Mouse (Mus musculus) limb, embryonic 11.5 days (tissue): ENCODE measurements around the gene Gtf2ird1. TPM values are rescaled to one million over a fixed set of nuclear protein-coding genes. Genes with fewer than 3 reads are reported as not detected.

Experiments used
- ATAC-seq: fragments of 200-750 bp; cut with Nextera tagmentation; 2 replicates; pipeline ENCODE4 v1.8.0; 2017; ENCODE audit warnings: low read depth; ENCODE audit not compliant: insufficient number of reproducible peaks, low FRiP score, low TSS enrichment
- DNase-seq: peaks from one replicate; pipeline ENCODE4 v3.0.0-alpha.2; 2015; ENCODE audit warnings: low spot score
- H3K27ac ChIP-seq: fragments of 300-500 bp; sonication (generic); replicated peaks from 2 replicates; pipeline ENCODE4 v1.5.1; 2014; ENCODE audit warnings: low read depth, mild to moderate bottlenecking, low read length
- H3K27me3 ChIP-seq: fragments of 300-500 bp; sonication (generic); 2 replicates; pipeline ENCODE4 v1.6.1; 2014; ENCODE audit warnings: mild to moderate bottlenecking, low read length, mixed read lengths; ENCODE audit not compliant: control insufficient read depth, insufficient read depth
- H3K36me3 ChIP-seq: fragments of 300-500 bp; sonication (generic); 2 replicates; pipeline ENCODE4 v1.6.1; 2014; ENCODE audit warnings: mild to moderate bottlenecking, low read length, moderate library complexity, mixed read lengths; ENCODE audit not compliant: control insufficient read depth, insufficient read depth
- H3K4me1 ChIP-seq: fragments of 300-500 bp; sonication (generic); 2 replicates; pipeline ENCODE4 v1.6.1; 2014; ENCODE audit warnings: low read length, mixed read lengths; ENCODE audit not compliant: control insufficient read depth, insufficient read depth
- H3K4me2 ChIP-seq: fragments of 300-500 bp; sonication (generic); 2 replicates; pipeline ENCODE4 v1.6.1; 2014; ENCODE audit warnings: low read depth, mild to moderate bottlenecking, moderate library complexity; ENCODE audit not compliant: severe bottlenecking
- H3K4me3 ChIP-seq: fragments of 300-500 bp; sonication (generic); 2 replicates; pipeline ENCODE4 v1.5.1; 2014; ENCODE audit warnings: low read depth, low read length
- H3K9ac ChIP-seq: fragments of 300-500 bp; sonication (generic); 2 replicates; pipeline ENCODE4 v1.6.1; 2014; ENCODE audit warnings: mild to moderate bottlenecking, low read length
- H3K9me3 ChIP-seq: fragments of 300-500 bp; sonication (generic); 2 replicates; pipeline ENCODE4 v1.6.1; 2016; ENCODE audit warnings: low read length; ENCODE audit not compliant: control insufficient read depth
- WGBS: fragments of 180-500 bp; shearing (Covaris S2); extraction: QIAGEN DNeasy Blood & Tissue Kit; methylation state at CpG from one replicate; pipeline ENCODE4 v1.1.7; 2014; 5-methylcytosine and 5-hydroxymethylcytosine counted together
- polyA plus RNA-seq: library from polyadenylated mRNA; unstranded; fragments of >200 nt; fragmentation: Nextera tagmentation; extraction: Ambion mirVana; gene quantifications from 2 replicates; pipeline ENCODE4 v1.2.1, GENCODE M21; 2014

The Gtf2ird1 gene
- polyA plus RNA-seq, 1 experiment from 2014 or later = 126 TPM

GRCm38 (mm10) chr5:134323869-134324268, 132.6 kb downstream of the Gtf2ird1 start:
- Histone ChIP-seq H3K4me1 (peaks cover 2% of the 10 kb centered on the region; the same call in 1 of the 2 replicates), H3K9ac (no peak overlapping the region), H3K36me3 (no peaks in the 10 kb centered on the region), H3K27ac (no peak overlapping the region; the same call in 1 of the 2 replicates), H3K4me2 (no peak overlapping the region), H3K4me3 (no peak overlapping the region), H3K27me3 (no peaks in the 10 kb centered on the region), H3K9me3 (no peaks in the 10 kb centered on the region)
- DNase-seq (no peak), ATAC-seq (peak; percentile 60; the same call in 1 of the 2 replicates)
- 13% methylated on average over 2 of the region's 2 CpGs for WGBS

DNA sequence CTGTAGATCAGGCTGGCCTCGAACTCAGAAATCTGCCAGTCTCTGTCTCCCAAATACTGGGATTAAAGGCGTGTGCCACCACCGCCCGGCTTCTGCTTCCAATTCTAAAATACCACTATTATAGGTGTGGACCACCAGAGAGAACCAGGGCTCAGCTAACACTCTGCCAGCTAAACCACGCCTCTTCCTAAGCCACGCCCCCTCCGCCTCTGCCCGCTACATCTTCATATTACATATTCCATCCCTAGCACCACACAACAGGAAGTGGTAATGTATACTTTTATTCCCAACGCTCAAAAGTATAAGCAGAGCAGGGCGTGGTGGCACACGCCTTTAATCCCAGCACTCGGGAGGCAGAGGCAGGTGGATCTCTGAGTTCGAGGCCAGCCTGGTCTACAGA, 133.2 kb downstream of the Gtf2ird1 start:
- Histone ChIP-seq H3K4me2 (no peak overlapping the region), H3K9me3 (no peaks in the 10 kb centered on the region), H3K9ac (no peak overlapping the region), H3K4me1 (peaks cover 2% of the 10 kb centered on the region; the same call in 1 of the 2 replicates), H3K36me3 (no peaks in the 10 kb centered on the region), H3K27ac (no peak overlapping the region), H3K4me3 (no peak overlapping the region), H3K27me3 (no peaks in the 10 kb centered on the region)
- WGBS = 91% methylated on average over 13 of the region's 13 CpGs
- ATAC-seq (no peak), DNase-seq (no peak)

DNA sequence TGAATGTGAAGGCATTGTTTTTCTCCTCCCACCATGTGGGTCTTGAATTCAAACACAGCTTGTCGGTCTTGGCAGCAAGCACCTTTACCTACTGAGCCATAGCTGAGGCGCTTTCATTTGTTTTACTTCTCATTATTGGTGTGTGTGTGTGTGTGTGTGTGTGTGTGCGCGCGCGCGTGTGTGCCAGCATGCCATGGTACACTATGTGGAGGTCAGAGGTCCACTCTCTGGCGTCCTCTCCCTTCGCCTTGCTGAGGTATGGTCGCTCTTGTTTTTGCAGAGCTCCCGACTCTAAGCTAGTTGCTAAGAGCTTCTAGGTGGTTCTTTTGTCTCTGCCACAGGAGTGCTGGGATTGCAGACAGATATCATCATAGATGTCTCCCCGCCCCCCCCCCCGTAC, 134.2 kb downstream of the Gtf2ird1 start:
- WGBS = 92% methylated on average over 13 of the region's 13 CpGs
- Histone ChIP-seq H3K9me3 (no peaks in the 10 kb centered on the region), H3K27ac (peak overlapping the region; percentile 30; the same call in 1 of the 2 replicates), H3K27me3 (no peaks in the 10 kb centered on the region), H3K4me1 (peaks cover 2% of the 10 kb centered on the region; the same call in 1 of the 2 replicates), H3K4me3 (no peak overlapping the region), H3K4me2 (no peak overlapping the region), H3K9ac (no peak overlapping the region), H3K36me3 (no peaks in the 10 kb centered on the region)
- ATAC-seq (no peak), DNase-seq (no peak)

DNA sequence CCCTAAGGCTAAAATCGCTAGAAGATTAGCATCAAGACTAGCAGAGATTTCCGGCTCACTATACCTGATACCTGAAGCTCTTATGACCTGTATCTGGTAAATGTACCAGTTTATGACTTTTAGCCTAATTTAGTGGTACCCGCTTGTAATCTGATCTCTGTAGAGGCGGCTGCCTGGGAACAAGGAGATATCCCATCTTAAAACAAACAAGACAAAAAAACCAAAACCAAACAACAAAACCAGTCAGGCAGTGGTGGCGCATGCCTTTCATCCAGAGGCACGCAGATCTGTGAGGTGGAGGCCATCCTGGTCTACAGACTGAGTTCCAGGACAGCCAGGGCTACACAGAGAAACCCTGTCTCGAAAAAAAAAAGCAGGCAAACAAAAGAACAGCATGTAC, 134.8 kb downstream of the Gtf2ird1 start:
- H3K4me2 ChIP-seq = no peak overlapping the region
- no peak overlapping the region for H3K27ac ChIP-seq
- peaks cover 2% of the 10 kb centered on the region; the same call in 1 of the 2 replicates for H3K4me1 ChIP-seq
- H3K4me3 ChIP-seq = no peak overlapping the region
- no peaks in the 10 kb centered on the region for H3K27me3 ChIP-seq
- DNase-seq (no peak), ATAC-seq (no peak)
- WGBS = 45% methylated on average over 7 of the region's 7 CpGs
- no peaks in the 10 kb centered on the region for H3K36me3 ChIP-seq
- H3K9ac ChIP-seq = no peak overlapping the region
- no peaks in the 10 kb centered on the region for H3K9me3 ChIP-seq

- H3K36me3 ChIP-seq = no peaks in the 10 kb centered on the region
- peaks cover 8% of the 10 kb centered on the region for H3K4me1 ChIP-seq
- H3K4me2 ChIP-seq = no peak overlapping the region
- 93% methylated on average over 6 of the region's 6 CpGs for WGBS
- H3K27ac ChIP-seq = no peak overlapping the region
- H3K4me3 ChIP-seq = no peak overlapping the region
- no peak overlapping the region for H3K9ac ChIP-seq
- H3K9me3 ChIP-seq = no peaks in the 10 kb centered on the region
- ATAC-seq = no peak
- no peak for DNase-seq
- H3K27me3 ChIP-seq = no peaks in the 10 kb centered on the region
Observed at GRCm38 (mm10) chr5:134318903-134319302, 137.6 kb downstream of the Gtf2ird1 start.

- 79% methylated on average over 7 of the region's 7 CpGs for WGBS
- H3K9ac ChIP-seq = no peak overlapping the region
- no peak overlapping the region for H3K4me3 ChIP-seq
- no peak for DNase-seq
- H3K4me2 ChIP-seq = no peak overlapping the region
- peak overlapping the region; percentile 100; the same call in 1 of the 2 replicates for H3K27ac ChIP-seq
- no peaks in the 10 kb centered on the region for H3K9me3 ChIP-seq
- H3K4me1 ChIP-seq = peaks cover 5% of the 10 kb centered on the region
- H3K36me3 ChIP-seq = no peaks in the 10 kb centered on the region
- ATAC-seq = no peak
- no peaks in the 10 kb centered on the region for H3K27me3 ChIP-seq
Observed at GRCm38 (mm10) chr5:134316721-134317120, 139.8 kb downstream of the Gtf2ird1 start.

- WGBS = 1% methylated on average over 25 of the region's 25 CpGs
- peaks cover under 1% of the 10 kb centered on the region; the same call in 1 of the 2 replicates for H3K36me3 ChIP-seq
- H3K4me2 ChIP-seq = peak overlapping the region; percentile 48
- H3K9me3 ChIP-seq = no peaks in the 10 kb centered on the region
- H3K9ac ChIP-seq = peak overlapping the region; percentile 99
- H3K4me1 ChIP-seq = peaks cover 5% of the 10 kb centered on the region
- H3K4me3 ChIP-seq = peak overlapping the region; percentile 76
- H3K27me3 ChIP-seq = no peaks in the 10 kb centered on the region
- ATAC-seq (no peak), DNase-seq (peak; percentile 78)
- peak overlapping the region; percentile 100 for H3K27ac ChIP-seq
Observed at GRCm38 (mm10) chr5:134315623-134316350, 140.7 kb downstream of the Gtf2ird1 start.

- H3K9ac ChIP-seq = peak within 1 kb of the TSS; percentile 99
- H3K9me3 ChIP-seq = no peaks in the 10 kb centered on the region
- no peaks in the 10 kb centered on the region for H3K27me3 ChIP-seq
- H3K4me2 ChIP-seq = peak within 1 kb of the TSS; percentile 75
- H3K4me3 ChIP-seq = peak within 1 kb of the TSS; percentile 76
- peak; percentile 90 for ATAC-seq
- H3K36me3 ChIP-seq = peaks cover 6% of the 10 kb centered on the region
- DNase-seq = peak; percentile 98
- H3K27ac ChIP-seq = peak within 1 kb of the TSS; percentile 100
- 1% methylated on average over 40 of the region's 40 CpGs for WGBS
- H3K4me1 ChIP-seq = peaks cover 5% of the 10 kb centered on the region
Observed at GRCm38 (mm10) chr5:134314688-134315622, 141.6 kb downstream of the Gtf2ird1 start, which contains the start of gene Gtf2i. Gene Gtf2i, minus strand, starts transcription at chr5:134314760.
